Mouse (Mus musculus) CH12.LX (cell line): ENCODE data around the gene Gramd2.

Source experiments
- BHLHE40 ChIP-seq: IDR thresholded peaks from 2 replicates; pipeline ENCODE4 v1.6.1; 2011; ENCODE audit warnings: mild to moderate bottlenecking, low read depth, low read length, improper control_type of control experiment
- CTCF ChIP-seq, 2 experiments: IDR thresholded peaks in 1 of 2; conservative IDR thresholded peaks in 1 of 2; 2 replicates each; pipeline ENCODE4 v1.5.1; 2011 to 2012; ENCODE audit warnings: low read depth in 2 of 2, low read length in 2 of 2, improper control_type of control experiment in 1 of 2, inconsistent platforms in 1 of 2, mild to moderate bottlenecking in 1 of 2, moderate library complexity in 1 of 2
- E2F4 ChIP-seq: IDR thresholded peaks from 2 replicates; pipeline ENCODE4 v1.6.1; 2011; ENCODE audit warnings: low read depth, low read length, improper control_type of control experiment; ENCODE audit not compliant: insufficient replicate concordance
- MEF2A ChIP-seq: IDR thresholded peaks from 2 replicates; pipeline ENCODE4 v1.6.1; 2014; ENCODE audit warnings: low read depth, mild to moderate bottlenecking, inconsistent platforms, low read length, improper control_type of control experiment, borderline replicate concordance
- PAX5 ChIP-seq: IDR thresholded peaks from 2 replicates; pipeline ENCODE4 v1.6.1; 2012; ENCODE audit warnings: low read length, inconsistent platforms, mixed read lengths
- POLR2A ChIP-seq: IDR thresholded peaks from 2 replicates; pipeline ENCODE4 v1.6.1; 2011; ENCODE audit warnings: low read depth, mild to moderate bottlenecking, improper control_type of control experiment, low read length
- TBP ChIP-seq: conservative IDR thresholded peaks from 2 replicates; pipeline ENCODE4 v1.6.1; 2011; ENCODE audit warnings: low read depth, low read length, improper control_type of control experiment
- UBTF ChIP-seq: IDR thresholded peaks from 2 replicates; pipeline ENCODE4 v1.6.1; 2012; ENCODE audit warnings: low read depth, mild to moderate bottlenecking, inconsistent platforms, low read length, improper control_type of control experiment, moderate library complexity
- USF1 ChIP-seq: IDR thresholded peaks from 2 replicates; pipeline ENCODE4 v1.6.1; 2014; ENCODE audit warnings: low read depth, mild to moderate bottlenecking, inconsistent platforms, low read length, improper control_type of control experiment
- ZC3H11A ChIP-seq: IDR thresholded peaks from 2 replicates; pipeline ENCODE4 v1.6.1; 2012; ENCODE audit warnings: low read depth, mild to moderate bottlenecking, inconsistent platforms, low read length, improper control_type of control experiment

- TF ChIP-seq CTCF (conservative IDR thresholded peaks at IDR 0.05 in 1 of 2, IDR thresholded peaks at IDR 0.05 in 1 of 2; ENCODE audit: low read depth in 2 of 2, low read length in 2 of 2) (no peak), POLR2A (no peak), MEF2A (no peak), PAX5 (no peak), UBTF (no peak), ZC3H11A (no peak), USF1 (no peak), TBP (no peak), BHLHE40 (no peak), E2F4 (no peak)
These were observed 561 bp downstream of the Gramd2 start for GRCm38 (mm10) chr9:59680534-59680875.
